Mouse (Mus musculus) gastrocnemius, postnatal 10 days (tissue): ENCODE results near the gene Gm49388. TPM values are rescaled to one million over a fixed set of nuclear protein-coding genes. Genes with fewer than 3 reads are reported as not detected.
"Not testable (repeated sequence)": the region's sequence is repeated elsewhere in the genome, so short reads cannot be mapped to it uniquely, and the experiment has no call there.

Experiments
- DNase-seq: peaks from one replicate; pipeline ENCODE4 v3.0.0; 2021; ENCODE audit warnings: mixed read lengths
- total RNA-seq, 2 experiments: library from RNA; stranded (reverse); gene quantifications; 2 replicates each; pipeline ENCODE4 v1.2.3; 2021

The Gm49388 gene
- total RNA-seq, 2 experiments from 2014 or later = 0.47 TPM; not detected in 1

DNA sequence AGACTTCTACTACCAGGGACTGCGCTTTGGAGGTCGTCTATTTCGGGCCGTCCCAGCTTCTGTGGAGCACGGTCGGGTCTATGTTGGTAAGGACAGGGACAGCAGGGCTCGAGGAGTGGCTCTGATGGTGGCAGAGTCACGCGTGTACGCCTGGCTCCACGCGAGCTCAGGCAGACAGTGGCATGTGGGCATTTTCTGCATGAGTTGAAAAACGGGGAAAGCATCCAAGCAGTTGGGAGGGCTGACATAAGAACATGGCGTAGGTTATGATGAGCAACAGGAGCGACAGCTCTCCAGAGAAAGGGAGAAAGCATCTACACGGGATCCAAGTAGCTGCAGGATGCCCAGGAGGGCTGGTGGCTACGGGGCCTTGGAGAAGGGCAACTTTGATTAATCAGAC is 16.9 kb downstream of the Gm49388 start:
- DNase-seq = no peak

DNA sequence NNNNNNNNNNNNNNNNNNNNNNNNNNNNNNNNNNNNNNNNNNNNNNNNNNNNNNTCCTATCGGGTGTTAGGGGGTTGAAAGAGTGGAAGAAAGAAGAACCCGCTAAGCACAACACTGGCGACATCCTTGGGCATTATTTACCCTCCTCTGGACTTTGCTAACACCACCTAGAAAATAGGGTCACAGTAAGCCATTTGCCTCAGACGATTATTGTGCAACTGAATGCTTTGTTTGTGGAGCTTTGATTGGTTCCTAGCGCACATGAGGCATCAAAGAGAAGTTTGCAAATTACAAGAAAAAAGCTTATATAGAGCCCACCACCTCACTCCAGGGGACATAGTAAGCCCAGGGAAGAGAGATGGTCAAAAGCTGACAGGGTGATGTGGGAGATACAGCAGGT is 23.4 kb downstream of the Gm49388 start:
- DNase-seq = no peak

DNA sequence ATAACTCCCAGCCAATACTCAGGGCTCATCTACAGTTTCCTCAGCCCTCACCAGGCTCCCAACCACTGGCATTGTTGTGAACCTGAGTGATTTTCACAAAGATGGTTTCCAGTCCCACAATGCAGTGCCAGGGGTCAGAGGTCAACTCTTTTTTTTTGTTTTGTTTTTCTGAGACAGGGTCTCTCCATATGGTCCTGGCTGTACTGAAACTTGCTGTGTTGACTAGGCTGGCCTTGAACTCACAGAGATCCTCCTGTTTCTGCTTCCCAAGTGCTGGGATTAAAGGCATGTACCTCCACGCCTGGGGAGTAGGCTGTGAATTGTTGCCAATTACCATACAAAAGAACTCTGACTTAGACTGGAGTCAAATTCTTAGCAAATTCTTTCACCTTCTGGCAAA is 24.4 kb downstream of the Gm49388 start:
- DNase-seq = no peak

DNA sequence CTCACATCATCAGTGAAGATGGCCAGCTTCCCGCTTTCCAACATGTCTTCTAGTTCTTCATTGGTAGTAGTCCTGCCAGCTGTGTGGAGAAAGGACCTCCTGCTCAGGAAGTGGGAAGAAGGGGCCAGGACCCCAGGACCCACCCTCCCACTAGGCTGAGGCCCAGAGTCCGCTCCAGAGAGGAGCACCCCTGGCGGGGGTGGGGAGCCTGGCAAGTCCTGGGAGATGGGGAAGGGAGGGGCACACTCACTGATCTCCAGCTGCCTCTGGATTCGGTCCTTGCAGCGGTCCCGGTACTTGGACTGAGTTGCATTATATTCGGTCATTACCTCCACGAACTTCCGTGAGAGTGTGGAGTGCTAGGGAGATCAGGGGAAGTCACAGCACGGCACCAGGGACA is 25.2 kb downstream of the Gm49388 start:
- no peak for DNase-seq

DNA sequence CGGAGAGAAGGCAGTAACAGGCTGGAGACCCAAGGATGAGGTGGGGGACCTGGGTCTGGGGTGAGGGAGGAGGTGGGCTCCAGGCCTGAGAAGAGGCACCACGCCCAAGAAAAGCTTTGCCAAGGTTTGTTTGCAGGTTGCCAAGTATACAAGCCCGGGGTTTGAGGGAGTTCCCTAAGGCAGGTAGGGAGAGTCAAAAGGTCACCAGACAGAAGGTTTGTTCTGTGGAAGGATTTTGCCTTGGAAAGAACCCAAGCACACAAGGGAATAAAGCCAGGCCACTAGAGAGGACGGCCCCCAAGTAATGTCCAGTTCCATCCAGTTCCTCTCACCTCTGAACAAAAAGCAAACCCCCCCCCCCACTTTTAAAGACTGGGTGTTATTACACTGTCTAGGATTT is 25.8 kb downstream of the Gm49388 start:
- DNase-seq = no peak

DNA sequence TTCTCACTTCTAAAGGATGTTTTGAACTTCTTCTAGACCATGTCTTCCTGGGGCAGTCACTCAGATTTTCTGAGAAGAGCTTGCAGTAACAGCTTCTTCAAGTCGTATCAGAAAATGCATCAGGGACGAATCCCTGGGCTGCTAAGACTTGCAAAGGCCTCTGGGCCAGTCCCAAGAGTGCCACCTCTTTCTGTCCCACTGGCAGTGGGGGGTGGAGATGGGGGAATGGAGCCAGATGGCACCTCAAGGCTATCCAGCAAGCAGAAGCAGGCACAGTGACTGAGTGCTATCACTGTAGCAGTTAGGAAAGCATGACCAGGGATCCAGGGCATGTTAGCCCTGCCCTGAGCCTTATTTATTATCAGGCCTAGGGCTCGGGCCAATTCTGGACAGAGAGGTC is 26.9 kb downstream of the Gm49388 start:
- DNase-seq = no peak

DNA sequence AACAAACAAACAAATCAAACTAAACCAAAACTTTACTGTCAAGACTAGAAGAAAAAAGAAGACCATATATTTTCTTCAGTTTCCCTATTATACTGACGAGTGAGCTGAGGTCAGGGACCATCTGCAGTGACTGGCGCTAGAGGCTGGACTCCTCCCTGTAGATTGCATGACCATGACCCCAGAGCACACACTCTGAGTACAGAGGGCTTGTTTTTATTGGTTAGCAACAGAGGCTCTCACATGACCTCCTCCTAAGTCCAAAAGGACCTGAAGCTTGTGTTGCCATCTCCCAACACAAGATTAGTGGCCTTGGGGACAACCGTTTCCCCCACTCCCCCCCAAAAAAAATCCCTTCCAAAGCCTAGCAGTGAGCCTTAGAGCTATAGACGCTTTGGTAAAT is 28.4 kb downstream of the Gm49388 start:
- DNase-seq = no peak

DNA sequence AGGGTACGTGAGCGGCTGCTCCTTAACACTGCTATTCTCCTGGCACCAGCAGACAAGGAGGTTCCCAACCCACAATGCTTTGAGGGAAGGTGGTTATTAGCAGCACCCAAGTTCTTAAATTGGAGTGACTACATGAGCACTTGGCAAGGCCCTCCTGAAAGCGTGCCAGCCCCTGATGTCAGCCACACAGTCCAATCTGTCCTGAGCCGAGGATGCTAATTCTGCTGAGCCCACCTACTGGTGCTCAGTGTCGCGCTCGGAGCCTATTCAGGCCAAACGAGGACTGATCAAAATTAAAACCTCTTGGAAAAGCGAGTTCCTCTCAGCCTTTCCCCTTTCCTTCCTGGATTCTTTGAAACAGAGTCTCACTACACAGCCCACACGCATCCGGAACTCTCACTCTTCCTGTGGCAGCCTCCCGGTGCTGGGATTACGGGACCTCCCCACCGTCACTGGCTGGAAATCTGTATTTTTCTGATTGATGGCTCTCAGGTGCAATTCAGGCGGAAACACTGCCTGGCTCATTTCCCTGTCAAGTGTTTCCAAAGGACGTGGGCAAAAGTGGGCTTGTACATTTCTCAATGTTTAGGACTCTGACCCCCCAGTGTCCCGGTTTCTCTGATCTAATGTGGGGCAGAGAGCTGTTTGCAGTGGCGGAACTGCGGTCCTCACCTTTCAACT is 29.0 kb downstream of the Gm49388 start:
- DNase-seq = peak; percentile 75

DNA sequence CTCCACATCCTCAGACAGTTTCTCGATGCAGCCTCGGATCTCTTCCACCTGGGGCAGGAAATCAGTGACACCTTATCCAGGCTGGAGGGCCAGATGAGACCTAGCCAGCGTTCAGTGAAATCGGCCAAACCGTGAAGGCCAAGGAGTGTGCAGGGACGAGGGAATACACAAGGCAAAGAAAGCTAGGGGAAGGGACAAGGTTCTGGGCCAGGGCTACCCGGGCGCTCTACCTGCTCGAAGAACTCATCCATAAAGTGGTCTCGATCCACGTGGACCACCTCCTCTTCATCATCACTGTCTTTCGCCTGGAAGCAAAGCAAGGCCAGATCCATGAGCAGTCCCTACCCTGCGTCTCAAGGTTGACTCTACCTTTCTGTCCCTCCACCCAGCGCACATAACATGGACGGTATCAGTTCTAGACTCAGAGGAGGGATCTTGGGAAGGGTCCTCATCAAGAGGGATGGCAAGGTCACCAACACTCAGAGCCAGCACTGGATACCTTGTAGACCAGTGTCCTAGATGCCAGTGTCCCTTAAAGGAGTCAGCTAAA is 29.8 kb downstream of the Gm49388 start:
- DNase-seq = no peak

DNA sequence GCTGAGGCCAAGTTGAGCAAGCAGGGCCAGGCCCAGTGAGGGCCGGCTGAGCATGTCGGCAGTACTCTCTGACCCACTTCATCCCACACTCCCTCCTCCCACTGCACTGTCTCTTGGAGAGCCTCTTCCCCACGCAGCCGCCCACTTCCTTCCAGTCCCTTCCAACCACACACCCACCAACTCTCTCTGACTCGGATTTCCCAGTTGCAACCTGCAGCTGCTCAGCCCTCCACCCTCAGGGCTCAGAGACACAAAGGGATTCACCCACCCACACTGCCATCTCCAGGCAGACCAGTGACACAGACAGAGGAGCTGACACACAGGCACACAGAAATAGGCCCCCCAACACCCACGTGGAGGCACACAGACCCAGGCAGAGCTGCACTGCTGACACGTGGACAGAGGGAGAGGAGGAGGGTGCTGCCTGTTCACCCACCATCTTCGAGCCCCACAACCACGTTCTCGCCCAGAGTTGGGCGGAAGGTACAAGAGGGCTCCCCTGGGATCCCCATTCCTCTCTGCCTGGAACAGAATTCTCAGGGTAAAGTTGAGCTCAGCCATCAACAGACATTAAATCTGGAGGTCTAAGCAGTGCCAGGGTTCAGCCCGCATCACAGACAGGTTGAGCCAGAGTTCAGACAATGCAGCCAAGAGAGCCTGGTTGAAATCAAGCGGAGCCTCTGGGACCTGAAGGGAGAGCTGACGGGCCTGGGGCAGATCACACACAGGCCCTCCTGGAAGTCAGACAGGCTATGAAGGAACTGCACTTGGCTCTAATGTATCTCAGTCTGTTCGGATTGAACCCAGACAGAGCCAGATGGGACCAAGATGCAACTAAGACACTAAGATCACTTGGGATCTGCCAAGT is 30.8 kb downstream of the Gm49388 start:
- DNase-seq = peak; percentile 44

DNA sequence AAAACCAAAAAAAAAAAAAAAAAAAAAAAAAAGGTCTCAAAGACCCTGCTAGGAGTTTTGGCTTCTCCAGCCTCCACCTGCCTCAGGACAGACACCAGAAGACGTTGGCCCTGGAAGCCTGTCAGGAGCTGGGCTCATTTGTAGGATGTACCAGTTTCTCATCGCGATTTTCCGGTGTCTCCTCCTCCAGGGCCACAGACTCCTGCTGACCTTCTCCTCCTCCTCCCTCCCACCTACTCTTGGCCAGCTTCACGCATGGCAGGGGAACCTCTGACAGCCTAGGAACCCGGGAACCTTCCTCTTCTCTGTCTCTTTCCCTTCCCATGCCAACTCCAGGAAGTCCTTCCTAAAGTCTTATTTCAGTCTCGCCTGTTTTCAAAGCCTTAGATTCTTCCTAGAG is 31.6 kb downstream of the Gm49388 start:
- DNase-seq = no peak

DNA sequence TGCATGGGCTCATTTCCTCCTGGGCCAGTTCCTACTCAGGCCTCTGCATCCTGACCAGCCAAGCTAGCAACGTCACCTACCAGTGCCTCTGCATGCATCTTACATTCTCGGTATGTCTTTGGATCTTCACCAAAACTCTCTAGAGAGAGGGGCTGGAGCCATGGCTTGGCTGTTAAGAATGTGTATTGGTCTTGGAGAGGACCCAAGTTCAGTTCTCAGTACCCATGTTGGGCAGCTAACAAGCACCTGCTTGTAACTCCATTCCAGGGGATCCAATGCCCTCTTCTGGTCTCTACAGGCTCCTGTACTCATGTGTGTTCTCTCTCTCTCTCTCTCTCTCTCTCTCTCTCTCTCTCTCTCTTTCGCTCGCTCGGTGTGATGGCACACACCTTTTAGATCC is 32.4 kb downstream of the Gm49388 start:
- DNase-seq = no peak

DNA sequence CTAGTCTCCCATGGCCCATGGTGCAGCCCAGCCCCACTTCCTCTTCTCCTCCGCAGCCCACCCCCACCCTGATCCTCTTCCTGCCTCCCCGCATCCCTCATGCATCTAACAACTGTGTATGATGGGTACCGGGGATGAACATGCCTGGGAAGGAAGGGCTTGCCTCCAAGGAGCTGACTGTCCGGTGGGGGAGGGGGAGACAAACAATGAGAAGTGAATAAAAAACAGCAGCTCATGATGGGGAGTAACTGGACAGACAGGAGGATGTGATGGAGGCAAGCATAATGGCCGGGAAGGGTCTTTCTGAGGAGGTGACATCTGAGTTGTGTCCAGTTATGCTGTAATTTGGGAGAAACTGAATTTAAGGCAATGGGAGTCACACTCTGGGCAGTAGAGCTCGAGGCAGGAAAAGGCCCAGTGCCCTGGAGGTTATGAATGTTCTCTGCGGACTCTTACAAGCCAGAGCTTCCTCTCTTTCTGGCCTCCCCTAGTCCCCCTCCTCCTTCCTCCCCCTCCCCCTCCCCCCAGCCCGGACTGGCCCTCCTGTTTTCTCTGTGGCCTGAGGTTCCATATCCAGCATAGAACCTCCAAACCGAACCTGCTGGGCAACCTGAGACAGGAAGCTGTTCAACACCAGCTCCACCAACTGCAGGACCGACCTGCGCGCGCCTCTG is 35.6 kb downstream of the Gm49388 start:
- no peak for DNase-seq

DNA sequence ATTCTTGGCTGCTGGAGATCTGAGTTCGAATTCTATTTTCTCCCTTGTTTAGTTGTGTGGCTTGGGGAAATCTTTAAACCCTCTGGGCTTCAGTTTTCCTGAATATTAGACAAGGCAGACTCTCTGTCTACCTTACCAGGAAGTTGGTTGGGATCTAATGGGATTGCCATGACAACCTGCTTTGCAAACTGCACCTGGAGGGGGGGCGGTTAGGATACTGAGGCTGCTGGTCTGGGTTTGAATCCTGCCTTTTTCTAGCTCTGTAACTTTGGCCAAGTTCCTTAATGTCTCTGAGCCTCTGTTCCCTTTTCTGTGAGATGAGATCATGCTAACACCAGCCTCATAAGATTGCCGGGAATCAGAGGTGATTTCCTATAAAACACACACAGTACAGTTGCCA is 37.1 kb downstream of the Gm49388 start:
- DNase-seq = no peak

DNA sequence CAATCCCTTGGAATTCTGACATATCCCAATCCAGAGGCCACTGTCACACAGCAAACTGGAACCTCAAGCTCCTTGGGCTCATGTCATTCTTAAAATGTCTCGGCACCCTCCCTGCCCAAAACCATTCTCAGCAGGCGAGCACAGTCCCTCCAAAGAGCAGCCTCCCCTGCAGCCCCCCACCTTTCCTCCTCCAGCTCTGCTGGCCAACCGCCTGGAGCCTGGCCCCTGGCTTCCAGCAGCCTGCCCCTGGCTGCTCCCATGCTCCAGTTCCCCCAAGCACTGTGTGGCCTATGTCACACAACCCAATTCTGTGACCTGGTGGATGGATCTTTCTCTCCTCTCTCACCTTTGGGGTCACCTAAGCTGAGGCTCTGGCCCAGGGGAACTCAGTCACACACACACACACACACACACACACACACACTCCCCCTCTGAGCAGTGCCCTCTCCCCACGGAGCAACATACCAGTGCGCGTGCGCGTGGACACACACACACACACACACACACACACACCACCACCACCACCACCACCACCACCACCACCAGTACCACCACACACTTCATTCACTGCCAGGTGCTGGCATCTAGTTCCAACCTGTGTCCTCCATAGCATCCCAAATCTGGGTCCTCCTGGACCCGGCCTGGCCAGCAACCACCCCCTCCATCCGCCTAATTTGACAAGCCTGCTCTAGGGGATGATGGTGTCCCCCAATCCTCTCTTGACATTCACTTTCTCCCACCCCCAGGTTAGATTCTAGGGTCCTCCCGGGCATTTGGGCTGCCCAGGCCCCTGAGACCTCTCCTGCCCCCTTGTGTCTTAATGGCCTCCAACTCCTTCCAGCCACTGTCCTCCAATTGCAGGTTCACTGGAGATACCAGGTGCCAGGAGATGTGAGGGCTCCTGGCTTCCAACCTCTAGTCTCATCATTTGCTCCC is 38.1 kb downstream of the Gm49388 start:
- no peak for DNase-seq

DNA sequence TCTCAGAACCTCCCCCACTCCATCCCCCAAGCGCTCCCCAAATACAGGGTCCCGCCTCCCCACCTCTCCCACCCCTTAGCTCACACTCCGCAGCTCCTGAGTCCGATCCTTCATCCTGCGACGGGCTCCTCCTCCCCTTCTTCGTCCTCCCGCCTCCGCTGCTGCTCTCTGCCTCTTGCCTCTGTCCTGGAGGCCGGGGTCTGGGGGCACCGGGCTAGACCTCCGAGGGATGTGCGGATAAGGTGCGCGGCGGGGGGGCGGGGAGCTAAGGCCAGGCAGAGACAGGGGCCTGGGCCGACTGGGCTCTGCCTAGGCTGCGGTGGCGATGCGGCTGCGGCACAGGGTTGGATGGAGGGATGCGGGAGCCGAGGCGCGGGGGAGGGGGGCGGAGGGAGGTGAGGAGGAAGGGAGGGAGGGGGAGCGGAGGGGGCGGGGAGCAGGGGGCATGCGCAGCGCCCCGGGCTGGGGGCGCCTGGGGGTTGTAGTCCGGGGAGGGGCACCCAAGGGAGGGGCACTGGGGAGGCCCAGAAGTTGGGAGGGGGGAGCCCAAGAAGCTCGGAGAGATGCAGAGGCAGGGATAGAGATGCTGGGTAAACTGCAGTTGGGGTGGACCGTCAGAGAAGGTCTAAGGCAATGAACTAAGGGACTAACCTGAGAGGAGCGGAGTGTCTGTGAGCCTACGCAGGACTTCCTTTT is 38.9 kb downstream of the Gm49388 start, which contains the start of the genes Stx4a and Stx1b:
Gene Stx4a, plus strand, starts transcription at position 119 of the 696 bp plus-strand sequence.
Gene Stx1b, minus strand, starts transcription at position 374 of the 696 bp plus-strand sequence.
- peak; percentile 60 for DNase-seq

DNA sequence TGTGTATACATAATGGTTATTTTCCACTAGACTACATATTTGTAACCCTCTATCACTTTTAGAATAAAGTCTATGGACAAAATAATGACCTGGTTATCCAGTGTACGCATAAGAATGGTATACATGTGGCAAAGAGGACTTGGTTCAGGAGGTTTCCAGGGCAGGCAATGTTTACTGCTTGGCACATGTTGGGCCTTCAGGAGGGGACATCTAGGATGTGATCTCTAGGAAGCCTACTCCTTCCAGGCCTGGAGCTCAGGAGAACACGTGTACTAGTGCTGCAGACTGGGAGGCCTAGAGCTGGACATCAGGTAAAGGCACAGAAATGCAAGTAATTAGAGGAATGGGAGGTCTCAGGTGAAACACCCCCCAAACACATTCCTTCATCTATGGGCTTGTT is 50.1 kb downstream of the Gm49388 start:
- no peak for DNase-seq

DNA sequence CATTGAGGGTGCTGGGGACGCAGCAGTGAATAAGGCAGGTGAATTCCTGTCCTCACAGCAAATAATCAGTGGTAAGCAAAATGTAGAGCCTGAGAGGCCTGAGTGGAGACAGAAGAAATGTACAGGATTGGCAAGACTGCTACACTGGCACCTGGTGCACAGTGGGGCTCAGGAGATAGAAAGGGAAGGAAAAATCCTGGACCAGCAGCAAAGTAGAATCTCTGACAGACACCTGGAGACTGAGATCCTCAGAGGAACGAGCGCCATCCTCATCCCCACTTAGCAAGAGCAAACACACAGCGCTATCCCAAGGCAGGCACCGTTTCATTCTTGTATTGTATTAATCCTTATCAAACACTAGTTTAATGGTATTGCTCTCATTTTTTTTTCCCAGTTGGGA is 52.1 kb downstream of the Gm49388 start:
- DNase-seq = no peak

DNA sequence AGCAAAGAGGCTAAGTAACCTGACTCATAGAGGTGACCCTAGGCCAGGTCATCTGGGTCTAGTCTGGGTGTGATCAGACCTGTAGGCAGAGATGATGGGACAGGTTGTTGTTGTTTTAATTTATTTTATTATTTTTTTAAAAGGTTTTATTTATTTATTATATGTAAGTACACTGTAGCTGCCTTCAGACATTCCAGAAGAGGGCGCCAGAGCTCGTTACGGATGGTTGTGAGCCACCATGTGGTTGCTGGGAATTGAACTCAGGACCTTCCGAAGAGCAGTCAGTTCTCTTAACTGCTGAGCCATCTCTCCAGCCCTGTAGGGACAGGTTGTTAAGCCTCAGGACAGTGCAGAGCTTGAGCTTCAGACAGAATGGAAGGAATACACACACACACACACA is 52.5 kb downstream of the Gm49388 start:
- DNase-seq = not testable (repeated sequence)

DNA sequence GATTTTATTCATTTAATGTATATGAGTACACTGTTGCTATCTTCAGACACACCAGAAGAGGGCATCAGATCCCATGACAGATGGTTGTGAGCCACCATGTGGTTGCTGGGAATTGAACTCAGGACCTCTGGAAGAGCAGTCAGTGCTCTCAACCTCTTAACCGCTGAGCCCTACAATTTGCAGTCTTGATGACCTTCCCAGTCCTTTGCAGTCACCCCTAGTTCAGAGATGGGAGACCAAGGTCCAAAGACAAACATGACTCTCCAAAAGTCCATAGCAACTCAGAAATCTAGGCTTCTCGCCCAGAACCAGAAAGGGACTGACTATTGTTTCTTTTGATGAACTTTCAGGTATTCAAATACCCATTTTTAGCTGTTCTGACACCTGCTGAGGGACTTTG is 54.6 kb downstream of the Gm49388 start:
- DNase-seq = not testable (repeated sequence)

DNA sequence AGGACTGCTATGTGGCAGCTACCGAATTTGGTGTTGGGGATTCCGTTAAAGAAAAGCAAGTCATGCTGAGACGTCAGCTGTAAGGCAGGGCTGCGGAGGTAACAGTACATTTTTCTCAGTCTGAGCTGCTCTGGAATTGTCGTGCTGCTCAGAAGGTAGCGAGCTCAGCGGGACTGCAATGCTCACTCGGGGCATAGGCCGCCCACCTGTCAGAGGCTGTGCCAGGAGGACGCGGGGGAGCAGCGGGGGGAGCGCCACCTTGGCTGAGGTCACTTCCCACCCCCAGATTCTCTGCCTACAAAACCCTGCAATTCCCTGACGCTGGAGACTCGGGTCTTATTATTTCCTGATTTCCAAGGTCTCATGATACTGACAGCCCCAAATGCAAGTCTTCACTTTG is 55.5 kb downstream of the Gm49388 start:
- DNase-seq = peak; percentile 49
